Mouse (Mus musculus) brain, adult 2 months (tissue): Measurements from ENCODE around the gene Maz.

Source experiments
- DNase-seq: peaks from one replicate; pipeline ENCODE4 v3.0.0; 2011; ENCODE audit warnings: low read depth, low spot score

Gene Maz

DNA sequence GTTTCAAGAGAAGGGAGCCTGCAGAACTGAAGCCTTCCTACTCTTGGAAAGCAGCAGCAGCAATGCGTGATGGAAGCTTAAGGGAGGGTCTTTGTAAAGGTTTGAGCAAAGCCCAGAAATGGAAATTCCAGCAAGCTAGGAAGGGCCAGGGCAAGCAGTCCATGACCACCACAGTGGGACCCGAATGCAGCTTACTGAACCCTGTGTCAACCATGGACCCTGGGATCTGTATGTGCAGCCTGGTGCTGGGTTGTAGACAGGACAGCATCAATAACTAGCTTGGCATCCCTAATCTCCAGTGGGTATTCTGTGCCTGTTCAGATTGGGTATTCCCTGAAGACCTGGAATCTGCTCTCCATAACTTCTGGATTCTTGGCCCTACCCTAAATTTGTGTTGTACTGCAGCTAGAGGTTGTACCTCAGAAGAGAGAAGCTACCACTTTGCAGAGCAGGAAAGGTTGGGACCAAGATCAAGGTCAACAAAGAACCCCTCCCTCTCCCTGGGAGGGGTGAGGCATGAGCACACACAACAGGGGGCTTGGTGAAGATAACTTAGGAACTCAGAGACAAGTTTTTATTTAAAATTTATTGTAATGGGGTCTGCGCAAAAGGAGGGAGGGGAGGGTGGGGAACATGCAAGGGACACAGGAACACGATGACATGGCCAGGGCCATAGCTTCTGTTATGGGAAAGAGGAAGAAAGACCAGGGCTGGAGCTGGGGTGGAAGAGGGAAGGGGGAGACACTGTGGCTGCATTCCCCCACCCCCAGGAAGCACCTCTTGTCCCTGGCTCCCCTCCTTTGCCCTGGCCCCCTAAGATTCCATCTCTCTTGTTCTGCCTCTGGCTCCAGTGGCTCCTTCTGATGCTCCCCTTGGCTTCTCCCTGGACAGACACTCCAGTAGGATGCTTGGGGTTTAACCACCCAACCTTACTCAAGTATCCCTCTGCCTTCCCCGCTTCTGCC, 5.0 kb downstream of the Maz start:
- no peak for DNase-seq

DNA sequence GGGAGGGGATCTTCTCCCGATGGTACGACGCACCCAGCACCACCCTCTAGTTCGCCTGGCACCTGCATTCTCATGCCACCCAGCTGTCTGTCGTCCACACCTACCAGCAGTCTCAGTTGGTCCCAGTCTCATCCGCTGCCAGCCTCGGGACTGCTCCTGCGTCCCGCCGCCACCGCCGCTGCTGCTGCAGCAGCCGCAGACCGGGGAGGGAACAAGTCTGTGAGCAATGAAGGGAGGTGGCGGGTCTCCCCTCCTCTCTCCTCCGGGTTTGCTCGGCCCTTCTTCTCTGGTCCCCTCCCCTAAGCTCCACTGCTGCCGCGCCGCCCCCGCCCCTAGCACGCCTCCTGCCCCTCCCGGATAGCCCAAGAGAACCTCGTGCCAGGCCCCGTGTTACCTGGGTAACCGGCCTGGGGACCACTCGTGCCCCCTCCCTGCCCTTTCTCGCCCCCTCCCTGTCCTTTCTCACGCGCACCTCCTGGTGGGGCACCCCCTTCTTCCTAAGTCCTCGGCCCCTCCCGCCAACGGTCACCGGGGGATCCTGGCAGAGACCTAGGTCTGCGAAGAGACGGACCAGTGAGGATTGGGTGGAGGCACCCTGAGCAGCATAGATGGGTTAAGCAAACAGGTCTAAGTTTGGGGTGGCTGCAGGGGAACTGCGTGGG, 5.8 kb downstream of the Maz start, which contains the start of the genes Gm42742 and Prrt2:
Gene Gm42742, minus strand, starts transcription at position 197 of the 662 bp plus-strand sequence.
Gene Prrt2, minus strand, starts transcription at position 311 of the 662 bp plus-strand sequence.
- peak; percentile 91 for DNase-seq

DNA sequence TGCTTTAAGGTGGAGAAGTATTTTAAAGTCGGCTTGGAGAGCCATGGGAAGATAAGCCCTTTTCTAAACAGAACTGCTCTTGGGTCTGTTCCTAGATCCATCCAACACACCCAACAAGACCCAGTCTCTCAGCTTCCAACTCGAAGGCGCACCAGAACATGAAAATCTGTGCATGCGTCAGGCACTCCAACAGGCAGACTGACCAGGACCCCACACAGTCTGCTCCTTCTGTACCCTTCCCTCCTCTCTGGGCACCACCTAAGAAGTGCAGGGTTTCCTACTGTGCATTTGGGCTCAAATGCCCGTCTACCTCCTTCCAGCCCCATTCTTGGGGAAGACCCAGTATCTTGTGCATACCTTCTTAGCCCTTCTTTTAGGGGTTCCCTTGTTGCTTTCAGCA, 6.3 kb downstream of the Maz start:
- DNase-seq: peak; percentile 60

DNA sequence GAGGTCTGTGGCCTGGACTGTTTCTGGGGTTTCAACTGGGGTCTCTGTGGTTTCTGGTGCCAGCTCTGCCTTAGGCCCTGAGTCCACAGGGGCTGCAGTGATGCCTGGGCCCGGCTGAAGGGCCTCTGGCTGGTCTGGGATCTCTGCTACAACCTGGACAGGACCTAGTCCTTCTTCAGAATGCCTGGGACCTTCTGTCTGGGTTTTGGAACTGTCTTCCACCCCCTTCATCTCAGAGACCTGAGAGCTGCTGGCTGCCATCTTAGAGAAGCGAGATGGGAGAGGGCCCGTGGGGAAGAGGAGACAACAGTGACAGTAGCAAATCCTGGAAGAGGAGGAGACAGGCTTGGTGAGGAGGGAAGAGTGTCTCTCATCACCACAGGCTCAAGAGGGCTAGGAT, 6.8 kb downstream of the Maz start:
- DNase-seq: peak; percentile 70

DNA sequence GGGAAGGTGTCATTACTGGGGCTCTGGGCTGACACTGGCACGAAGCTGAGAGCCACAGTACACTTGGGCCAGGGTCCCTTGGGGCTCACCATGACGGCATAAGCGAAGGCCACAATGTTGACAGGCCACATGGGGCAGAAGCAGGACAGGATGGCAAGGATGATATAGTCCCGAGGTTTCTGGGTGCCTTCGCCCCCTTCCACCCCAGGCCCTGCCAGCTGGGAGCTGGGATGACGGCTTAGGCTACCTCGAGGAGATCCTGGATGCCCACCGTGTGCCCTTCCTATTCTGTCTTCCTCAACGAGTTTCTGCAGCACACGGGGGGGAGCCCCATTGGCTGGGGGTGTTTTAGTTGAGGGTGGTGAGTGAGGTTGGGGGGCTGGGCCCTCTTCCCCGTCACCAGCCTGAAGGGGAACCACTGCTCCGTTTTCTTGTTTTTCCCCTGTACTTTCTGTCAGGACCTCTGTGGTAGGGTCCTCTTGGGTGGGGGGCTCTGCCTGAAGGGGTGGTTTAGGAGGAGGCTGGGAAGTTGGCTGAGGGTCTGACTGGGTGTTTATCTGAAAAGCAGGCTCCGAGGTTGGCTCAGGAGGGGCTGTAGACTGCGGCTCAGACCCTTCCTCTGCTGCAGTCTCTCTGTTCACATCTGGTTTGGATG, 7.4 kb downstream of the Maz start:
- DNase-seq: no peak

DNA sequence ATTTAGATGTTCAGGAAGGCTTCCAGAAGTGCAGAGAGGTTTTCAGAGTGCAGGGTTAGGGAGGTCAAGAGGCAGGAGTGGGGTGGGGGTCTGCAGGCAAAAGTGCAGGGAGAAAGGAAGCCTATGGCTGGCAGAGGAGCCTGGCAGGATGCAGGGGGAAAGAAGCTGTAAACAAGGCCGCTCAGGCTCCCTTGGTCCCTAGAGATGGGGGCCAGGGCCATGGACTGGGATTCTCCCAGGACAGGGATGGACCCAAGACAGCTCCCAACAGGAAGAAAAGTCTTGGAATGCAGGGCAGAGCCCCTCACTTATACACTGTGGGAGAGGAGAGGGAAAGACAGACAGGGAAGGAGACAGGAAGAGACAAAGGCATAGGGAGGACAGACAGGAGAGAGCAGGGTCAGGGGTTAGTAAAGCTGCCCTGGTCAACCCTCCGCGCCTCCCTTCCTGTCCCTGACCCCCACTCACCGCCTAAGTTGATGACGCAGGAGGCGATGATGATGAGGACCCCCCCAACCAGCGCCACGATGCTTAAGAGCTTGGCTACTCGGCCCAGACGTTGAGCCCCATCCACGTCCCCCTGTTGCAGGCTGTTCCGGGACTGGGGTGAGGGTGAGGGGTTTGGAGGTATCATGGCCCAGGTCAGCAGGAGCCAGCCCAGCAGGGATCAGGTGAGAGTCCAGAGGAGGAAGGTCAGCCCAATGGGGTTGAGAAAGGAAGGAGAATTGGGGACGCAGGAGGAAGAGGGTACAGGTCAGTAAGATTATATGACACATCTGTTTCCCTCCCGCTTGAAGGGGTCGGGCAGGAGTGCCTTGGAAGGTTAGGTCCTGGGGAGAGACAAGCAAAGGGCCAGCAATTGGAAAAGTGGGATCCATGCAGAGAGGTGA, 8.2 kb downstream of the Maz start:
- no peak for DNase-seq

DNA sequence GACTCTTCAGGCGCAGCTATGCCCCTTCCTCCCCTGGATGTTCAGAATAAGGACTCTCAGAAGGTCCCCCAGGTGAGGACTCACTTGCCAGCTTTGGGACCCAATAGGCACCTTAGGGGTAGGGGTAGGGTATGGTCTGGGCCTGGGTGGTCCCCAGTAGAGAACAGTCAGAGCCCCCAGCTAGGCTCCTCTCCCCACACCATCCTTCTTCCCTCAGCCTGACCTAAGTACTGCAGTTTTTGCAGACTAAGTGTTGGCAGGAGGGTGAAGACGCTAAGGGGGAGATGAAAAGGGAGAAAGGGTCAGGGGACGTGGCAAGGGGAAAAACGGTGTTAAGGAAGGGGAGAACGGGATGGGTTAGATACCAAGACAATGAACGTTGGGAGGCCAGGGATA, 8.9 kb downstream of the Maz start:
- no peak for DNase-seq

DNA sequence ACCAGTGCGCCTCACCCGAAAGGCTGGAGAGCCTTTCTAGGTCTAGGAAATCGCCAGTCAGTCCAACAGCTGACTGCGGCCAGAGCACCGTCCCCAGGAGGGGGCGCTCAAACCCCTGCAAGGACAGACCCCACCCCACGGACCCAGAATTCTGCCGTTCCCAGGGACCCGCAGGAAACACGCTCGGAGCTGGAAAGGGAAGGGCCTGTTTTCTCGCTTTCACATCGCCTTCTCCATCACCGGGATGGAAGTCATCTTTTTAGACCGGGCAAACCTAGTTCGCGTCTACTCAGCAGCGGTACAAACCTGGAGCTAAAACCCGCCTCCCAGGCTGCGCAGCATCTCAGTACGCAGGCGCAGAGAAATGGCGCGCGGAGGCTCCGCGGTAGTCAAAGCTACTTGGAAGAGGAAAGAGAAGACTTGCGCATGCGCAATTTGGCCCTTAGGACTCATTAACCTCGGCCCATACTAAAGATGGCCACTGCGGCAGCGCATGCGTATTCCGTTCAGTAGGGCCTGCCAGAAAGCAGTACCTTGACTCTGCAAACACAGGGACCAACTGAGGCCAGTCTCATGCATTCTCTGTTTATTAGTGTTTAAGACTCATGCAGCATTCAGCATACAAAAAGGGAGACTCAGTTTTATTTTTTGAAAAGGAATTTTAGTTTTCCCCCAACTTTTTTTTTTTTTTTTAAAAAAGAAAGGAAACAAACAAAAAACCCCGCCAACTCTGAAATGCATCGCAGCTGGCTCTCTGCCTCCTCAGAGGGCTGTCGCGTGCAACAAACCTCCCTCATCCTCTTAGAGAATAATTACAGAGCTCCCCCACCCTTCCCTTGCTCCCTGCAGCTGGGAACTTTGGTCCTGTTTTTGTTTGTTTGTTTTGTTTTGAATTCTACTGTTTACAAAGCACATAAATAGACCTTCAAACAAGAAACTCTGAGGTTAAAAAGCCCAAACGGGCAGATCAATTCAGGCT, 9.6 kb downstream of the Maz start, which contains the start of gene Pagr1a:
Gene Pagr1a, minus strand, starts transcription at position 382 of the 979 bp plus-strand sequence.
- DNase-seq: peak; percentile 100

DNA sequence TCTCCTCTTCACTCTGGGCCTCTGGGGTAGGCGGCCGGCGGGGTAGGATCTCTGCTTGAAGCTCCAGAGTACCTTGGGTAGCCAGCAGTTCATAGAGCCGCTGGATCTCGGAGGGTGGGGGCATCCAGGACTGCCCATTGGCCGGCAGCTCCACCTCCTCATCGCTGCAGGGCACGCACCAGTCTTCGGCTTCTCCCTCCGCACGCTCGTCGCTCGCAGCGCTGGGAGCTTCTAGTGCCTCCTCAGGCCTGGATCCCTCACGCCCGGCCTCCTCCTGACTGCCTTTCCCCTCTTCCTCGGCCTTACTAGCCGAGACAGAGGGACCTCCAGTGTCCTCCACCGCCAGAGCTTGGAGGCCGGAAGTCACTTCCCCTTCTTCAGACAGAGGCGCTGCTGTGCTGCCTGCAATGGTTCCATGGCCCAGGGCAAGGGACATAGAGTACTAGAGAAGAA, 10.3 kb downstream of the Maz start:
- DNase-seq: peak; percentile 83

DNA sequence TGATC, 10.6 kb downstream of the Maz start, which contains the start of gene Pagr1b:
Gene Pagr1b, minus strand, starts transcription at position 4 of the 5 bp plus-strand sequence.
- DNase-seq: no peak

DNA sequence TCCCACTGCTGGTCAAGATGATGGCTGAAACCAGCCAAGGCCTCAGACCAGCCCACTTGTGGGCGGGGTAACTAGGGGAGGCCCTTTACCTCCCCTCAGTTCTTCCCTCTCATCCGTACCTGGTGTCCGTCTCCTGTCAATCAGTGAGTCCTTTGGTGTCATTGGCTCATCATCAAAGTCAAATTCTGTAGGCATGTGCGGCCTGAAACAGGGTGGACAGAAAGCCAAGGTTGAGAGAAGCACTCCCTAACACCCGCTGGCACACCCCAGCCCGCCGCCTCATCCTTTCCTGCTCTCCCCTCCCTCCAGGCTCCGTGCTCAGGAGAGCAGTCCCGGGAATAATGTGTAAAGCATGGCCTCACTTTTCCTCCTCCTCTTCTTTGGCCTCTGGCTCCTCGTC, 10.8 kb downstream of the Maz start:
- peak; percentile 89 for DNase-seq

DNA sequence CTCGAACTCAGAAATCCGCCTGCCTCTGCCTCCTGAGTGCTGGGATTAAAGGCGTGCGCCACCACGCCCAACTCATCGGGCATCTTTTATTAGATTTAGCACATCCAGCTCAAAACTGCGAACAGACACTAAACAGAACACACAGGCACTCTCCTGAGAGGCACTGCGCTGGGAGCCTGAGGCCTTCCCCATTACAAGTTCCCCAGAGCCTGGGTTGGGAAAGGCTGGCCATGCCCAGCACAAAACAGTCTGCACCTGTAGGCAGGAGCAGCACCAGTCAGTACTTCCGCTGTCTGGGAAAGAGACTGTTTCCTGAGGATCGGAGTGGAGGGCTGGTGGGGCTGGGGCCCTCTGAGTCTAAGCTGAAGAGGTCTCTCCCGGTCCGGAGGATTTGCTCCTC, 11.8 kb downstream of the Maz start:
- DNase-seq: no peak

DNA sequence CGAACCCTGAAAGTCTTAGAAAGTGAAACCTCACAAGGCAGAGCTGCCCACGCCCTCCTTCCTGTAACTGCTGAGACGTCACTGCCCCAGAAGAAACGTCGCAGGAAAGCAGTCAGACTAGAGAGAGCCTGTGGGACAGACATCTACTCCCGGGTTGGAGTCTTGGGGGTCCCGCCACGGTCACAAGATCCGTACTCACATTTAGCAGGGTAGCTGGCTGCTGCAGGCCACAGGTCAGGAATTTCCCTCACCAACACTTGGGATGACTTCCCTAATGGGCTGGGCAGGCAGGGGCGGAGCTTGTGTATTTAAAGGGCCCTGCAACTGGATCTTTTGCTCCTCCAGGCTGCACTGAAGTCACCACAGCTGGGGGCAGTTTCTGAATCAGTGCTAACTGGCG, 12.5 kb downstream of the Maz start, which contains the start of gene Mvp:
Gene Mvp, minus strand, starts transcription at position 302 of the 400 bp plus-strand sequence.
- DNase-seq: peak; percentile 73

DNA sequence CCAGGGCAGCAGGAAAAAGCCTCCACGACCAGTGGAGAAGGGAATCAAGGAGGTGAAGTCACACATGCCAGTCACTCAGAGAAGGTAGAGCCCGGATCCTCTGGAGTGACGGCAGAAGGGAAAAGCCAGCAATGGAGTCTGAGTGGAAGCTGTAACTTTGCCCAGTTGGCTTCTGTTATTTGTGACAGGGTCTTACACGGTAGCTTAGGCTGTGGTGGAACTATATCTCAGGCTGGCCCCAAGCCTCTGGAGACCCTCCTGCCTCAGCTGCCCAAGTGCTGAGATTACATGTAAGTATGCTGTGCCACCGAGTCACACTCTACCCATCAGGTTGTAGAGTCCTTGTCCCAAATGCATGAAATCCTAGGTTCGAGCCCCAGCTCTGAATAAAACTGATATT, 13.5 kb downstream of the Maz start:
- DNase-seq: no peak

DNA sequence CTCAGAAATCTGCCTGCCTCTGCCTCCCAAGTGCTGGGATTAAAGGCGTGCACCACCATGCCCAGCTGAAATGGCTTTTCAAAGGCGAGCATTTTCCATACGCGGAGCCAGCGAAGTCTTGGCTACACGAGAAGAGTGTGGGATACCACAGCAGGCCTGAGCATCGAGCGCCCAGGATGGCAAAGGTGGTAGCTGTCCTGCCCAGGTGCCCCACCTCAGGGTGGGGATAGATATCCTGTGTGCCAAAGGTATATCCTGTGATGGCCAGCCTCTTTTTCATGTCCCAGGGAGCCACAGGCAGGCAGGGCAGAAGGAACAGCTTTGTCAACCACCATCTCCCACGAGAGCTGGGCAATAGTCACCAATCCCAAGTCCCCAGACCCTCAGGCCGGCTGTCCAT, 14.0 kb downstream of the Maz start:
- DNase-seq: no peak

DNA sequence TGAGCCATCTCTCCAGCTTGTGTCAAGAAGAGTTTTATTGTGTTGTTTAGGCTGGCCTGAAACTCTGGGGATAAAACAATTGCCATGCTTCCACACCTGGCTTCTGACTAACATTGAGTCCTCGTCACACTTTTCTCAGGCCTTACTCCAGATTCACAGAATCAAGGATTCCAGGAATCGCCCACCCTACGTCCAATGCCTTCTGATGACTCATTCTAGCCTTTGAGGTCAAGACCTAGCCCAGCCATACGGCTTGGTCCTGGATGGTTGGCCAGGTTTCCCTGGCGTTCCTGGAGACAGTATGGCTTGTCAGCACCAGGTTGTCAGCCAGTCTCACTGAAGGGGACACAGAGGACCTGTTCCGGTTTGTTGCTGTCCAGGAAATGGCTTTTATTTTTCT, 14.5 kb downstream of the Maz start:
- DNase-seq: peak; percentile 45

DNA sequence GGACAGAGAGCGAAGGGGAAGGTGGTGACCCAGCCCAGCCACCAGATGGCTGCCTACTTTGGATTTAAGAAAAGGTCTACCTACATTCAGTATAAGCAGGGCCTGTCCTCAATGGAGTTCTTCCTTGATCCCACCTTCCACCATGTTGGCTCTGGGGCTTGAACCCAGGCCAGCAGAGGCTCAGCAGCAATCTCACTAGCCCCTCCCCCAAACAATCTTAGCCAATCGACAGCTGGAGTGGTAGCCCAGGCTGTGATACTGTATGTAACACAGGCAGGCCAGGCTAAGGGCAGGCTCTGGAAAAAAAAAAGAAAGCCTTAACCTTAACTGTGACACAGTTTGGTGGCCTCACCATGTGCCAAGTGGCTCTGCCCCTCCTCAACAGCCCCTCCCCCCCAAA, 15.1 kb downstream of the Maz start:
- DNase-seq: no peak

DNA sequence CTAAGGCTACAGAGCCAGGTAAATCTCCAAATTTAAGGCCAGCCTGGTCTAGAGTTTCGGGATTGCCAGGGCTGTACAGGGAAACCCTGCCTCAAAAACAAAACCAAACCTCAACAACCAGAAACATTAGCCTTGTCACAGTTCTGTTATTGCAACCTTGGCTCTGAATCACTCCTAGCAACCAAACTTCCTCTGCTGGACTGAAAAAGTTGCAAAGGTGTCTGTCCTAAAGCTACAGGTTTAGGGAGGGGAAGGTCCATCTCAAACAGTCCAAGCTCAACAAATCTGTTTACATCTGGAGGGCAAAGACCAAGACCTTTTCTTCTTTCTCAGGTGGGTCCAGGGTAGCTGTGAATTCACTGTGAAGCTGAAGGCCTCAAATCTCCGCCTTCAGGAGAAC, 15.8 kb downstream of the Maz start:
- DNase-seq: no peak

DNA sequence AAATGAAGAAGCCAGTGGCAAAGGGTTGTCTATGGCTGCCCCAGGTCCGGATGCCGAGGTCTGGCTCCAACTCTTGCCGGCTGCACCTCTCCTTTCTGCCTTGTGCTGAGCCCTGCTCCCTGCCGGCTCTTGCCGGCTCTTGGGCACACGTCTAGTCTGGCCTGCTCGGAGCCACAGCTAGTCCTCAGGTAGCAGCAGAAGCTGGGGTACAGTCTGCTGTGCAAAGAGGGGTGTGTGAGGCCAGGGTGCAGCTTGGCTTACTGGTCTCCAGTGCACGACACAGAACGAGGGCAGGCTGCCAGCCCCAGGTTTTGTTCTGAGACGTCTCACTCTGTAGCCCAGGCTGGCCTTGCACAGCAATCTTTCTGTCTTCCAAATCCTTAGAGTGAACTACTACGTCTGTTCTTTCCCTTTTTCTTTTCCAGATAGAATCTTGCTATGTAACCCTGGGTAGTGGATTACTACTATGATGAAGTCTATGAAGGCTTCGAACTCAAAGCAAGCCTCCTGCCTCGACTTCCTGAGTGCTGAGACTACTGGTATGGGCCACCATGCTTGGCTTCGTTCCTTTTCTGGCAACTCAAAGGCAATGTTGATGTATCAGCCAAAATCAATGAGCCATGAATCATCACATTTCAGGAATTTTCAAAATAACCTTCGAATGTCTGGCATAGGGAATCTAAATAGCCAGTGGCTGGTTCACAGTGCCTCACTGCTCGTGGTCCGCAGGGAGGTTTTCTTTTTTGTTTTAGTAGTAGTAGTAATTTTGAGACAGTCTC, 17.3 kb downstream of the Maz start:
- no peak for DNase-seq
